Mouse (Mus musculus) layer of hippocampus, adult 9-10 months (tissue): ENCODE measurements around the gene Sh3rf1.

Source experiments
- DNase-seq: peaks from one replicate; pipeline ENCODE4 v3.0.0; 2022; ENCODE audit warnings: low spot score

Gene Sh3rf1

GRCm38 (mm10) chr8:61223729-61224379 lies at the start of gene Sh3rf1:
Gene Sh3rf1 (plus strand): TSS chr8:61223872.
- DNase-seq = no peak

GRCm38 (mm10) chr8:61173921-61174492 lies 49.7 kb upstream of the Sh3rf1 start:
- DNase-seq = no peak

- no peak for DNase-seq
Observed at GRCm38 (mm10) chr8:61175876-61176275, 47.8 kb upstream of the Sh3rf1 start.

GRCm38 (mm10) chr8:61177680-61178593 lies 45.7 kb upstream of the Sh3rf1 start:
- no peak for DNase-seq

GRCm38 (mm10) chr8:61178594-61179140 lies 45.0 kb upstream of the Sh3rf1 start:
- DNase-seq = no peak

GRCm38 (mm10) chr8:61181592-61181991 lies 42.1 kb upstream of the Sh3rf1 start:
- no peak for DNase-seq

- no peak for DNase-seq
Observed at GRCm38 (mm10) chr8:61182020-61182419, 41.7 kb upstream of the Sh3rf1 start.

GRCm38 (mm10) chr8:61185274-61186198 lies 38.1 kb upstream of the Sh3rf1 start:
- no peak for DNase-seq

GRCm38 (mm10) chr8:61194306-61194925 lies 29.3 kb upstream of the Sh3rf1 start:
- DNase-seq = no peak

GRCm38 (mm10) chr8:61200254-61200887 lies 23.3 kb upstream of the Sh3rf1 start:
- no peak for DNase-seq

GRCm38 (mm10) chr8:61203035-61203826 lies 20.4 kb upstream of the Sh3rf1 start:
- no peak for DNase-seq

- no peak for DNase-seq
Observed at GRCm38 (mm10) chr8:61206876-61207275, 16.8 kb upstream of the Sh3rf1 start.

- no peak for DNase-seq
Observed at GRCm38 (mm10) chr8:61207636-61208035, 16.0 kb upstream of the Sh3rf1 start.

GRCm38 (mm10) chr8:61208719-61209118 lies 15.0 kb upstream of the Sh3rf1 start:
- DNase-seq = no peak

GRCm38 (mm10) chr8:61210836-61211235 lies 12.8 kb upstream of the Sh3rf1 start:
- no peak for DNase-seq

- no peak for DNase-seq
Observed at GRCm38 (mm10) chr8:61215081-61215819, 8.4 kb upstream of the Sh3rf1 start.

GRCm38 (mm10) chr8:61217017-61217416 lies 6.7 kb upstream of the Sh3rf1 start:
- no peak for DNase-seq

GRCm38 (mm10) chr8:61217426-61217825 lies 6.2 kb upstream of the Sh3rf1 start:
- DNase-seq = no peak

- DNase-seq = no peak
Observed at GRCm38 (mm10) chr8:61218439-61218838, 5.2 kb upstream of the Sh3rf1 start.
